Mouse (Mus musculus): ENCODE measurements around the gene Uck2. TPM values are rescaled to one million over a fixed set of nuclear protein-coding genes. Genes with fewer than 3 reads are reported as not detected.
A peak's percentile ranks its signal among the peaks of the same experiment; 100 is the strongest.

Uck2 gene
- polyA plus RNA-seq, 1 experiment, result 255 TPM

GRCm38 (mm10) chr1:167308261-167309054 is 23.3 kb upstream of the Uck2 start, which contains the start of gene Tmco1:
Gene Tmco1, plus strand, starts transcription at chr1:167308378.
- no peaks in the 10 kb centered on the region for H3K36me3 ChIP-seq (ENCODE audit: control insufficient read depth, insufficient read depth, low read length, poor library complexity, severe bottlenecking)
- H3K9me3 ChIP-seq (replicated peaks; ENCODE audit: control insufficient read depth, insufficient read depth, low read length, poor library complexity, severe bottlenecking), result no peaks in the 10 kb centered on the region
- H3K27ac ChIP-seq (ENCODE audit: insufficient read depth, low read length), result peak within 1 kb of the TSS; percentile 80
- H3K9ac ChIP-seq (ENCODE audit: low read depth, poor library complexity, severe bottlenecking), result peak within 1 kb of the TSS; percentile 96
- H3K4me1 ChIP-seq (ENCODE audit: control insufficient read depth, insufficient read depth, low read length), result peaks cover 2% of the 10 kb centered on the region
- TF ChIP-seq POLR2A (IDR thresholded peaks at IDR 0.05; ENCODE audit: insufficient read depth, low read length) (peak; percentile 93), CTCF (IDR thresholded peaks at IDR 0.05; ENCODE audit: low read depth, low read length) (no peak), EP300 (IDR thresholded peaks at IDR 0.05; ENCODE audit: insufficient read depth, low read depth, low read length) (peak; percentile 47; the same call in 1 of the 2 replicates)
- no peaks in the 10 kb centered on the region for H3K27me3 ChIP-seq (ENCODE audit: control insufficient read depth, insufficient read depth, low read length, poor library complexity, severe bottlenecking)
- H3K4me3 ChIP-seq (ENCODE audit: low read depth, low read length), result peak within 1 kb of the TSS; percentile 84

DNA sequence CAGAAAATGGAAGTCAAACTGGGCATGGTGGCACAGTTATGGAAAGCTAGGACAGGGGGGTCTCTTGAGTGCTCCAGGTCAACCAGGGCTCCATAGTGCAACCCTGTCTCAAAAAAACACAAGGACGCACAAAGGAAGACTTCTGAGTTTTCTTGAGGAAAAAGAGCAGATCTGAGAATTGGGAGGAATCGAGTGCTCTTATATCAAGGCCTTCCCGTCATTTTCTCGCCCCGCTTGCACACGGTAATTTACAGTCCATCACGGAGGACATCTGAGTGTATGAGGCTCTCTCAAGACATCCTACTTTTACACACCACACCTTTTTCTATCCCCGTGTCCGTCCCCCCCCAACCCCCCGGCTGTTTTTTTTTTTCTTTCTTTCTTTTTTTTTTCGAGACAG is 22.6 kb upstream of the Uck2 start:
- H3K27me3 ChIP-seq (ENCODE audit: control insufficient read depth, insufficient read depth, low read length, poor library complexity, severe bottlenecking), result no peaks in the 10 kb centered on the region
- no peaks in the 10 kb centered on the region for H3K36me3 ChIP-seq (ENCODE audit: control insufficient read depth, insufficient read depth, low read length, poor library complexity, severe bottlenecking)
- no peaks in the 10 kb centered on the region for H3K9me3 ChIP-seq (replicated peaks; ENCODE audit: control insufficient read depth, insufficient read depth, low read length, poor library complexity, severe bottlenecking)
- H3K27ac ChIP-seq (ENCODE audit: insufficient read depth, low read length), result peak overlapping the region; percentile 80
- peak overlapping the region; percentile 96 for H3K9ac ChIP-seq (ENCODE audit: low read depth, poor library complexity, severe bottlenecking)
- H3K4me3 ChIP-seq (ENCODE audit: low read depth, low read length), result peak overlapping the region; percentile 79
- TF ChIP-seq CTCF (IDR thresholded peaks at IDR 0.05; ENCODE audit: low read depth, low read length) (no peak), EP300 (IDR thresholded peaks at IDR 0.05; ENCODE audit: insufficient read depth, low read depth, low read length) (no peak), POLR2A (IDR thresholded peaks at IDR 0.05; ENCODE audit: insufficient read depth, low read length) (no peak)
- H3K4me1 ChIP-seq (ENCODE audit: control insufficient read depth, insufficient read depth, low read length), result peaks cover 2% of the 10 kb centered on the region

DNA sequence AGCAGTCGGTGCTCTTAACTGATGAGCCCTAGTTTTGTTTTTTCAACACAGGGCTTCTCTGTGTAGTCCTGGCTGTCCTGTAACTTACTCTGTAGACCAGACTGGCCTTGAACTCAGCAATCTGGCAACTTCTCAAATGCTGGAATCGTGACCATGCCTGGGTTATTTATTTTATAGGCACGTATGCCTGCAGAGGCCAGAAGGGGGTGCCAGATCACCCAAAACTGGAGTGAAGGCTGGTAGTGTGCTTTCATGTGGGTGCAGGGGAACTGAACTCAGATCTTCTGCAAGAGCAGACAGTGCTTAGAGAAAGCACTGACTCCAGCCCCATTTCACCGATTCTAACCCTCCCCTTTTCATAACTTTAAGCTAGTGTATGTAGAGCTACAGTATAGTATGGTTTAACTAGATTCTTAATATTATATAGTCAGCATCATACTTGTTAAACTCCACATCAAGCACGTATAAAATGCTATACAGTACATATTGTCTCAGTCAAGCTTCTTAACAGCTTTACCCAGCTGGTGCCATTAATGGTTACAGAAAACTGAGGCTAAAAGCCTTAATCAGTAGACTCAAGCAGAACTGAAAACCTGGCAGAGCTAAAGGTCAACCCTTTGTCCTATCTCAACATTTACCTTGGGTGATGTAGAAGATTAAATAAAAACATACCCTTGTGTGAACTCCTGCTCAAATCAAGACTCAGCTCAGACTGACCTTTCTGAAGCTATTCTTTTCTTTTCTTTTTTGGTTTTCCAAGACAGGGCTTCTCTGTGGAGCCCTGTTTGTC is 21.5 kb upstream of the Uck2 start:
- no peaks in the 10 kb centered on the region for H3K9me3 ChIP-seq (replicated peaks; ENCODE audit: control insufficient read depth, insufficient read depth, low read length, poor library complexity, severe bottlenecking)
- H3K4me3 ChIP-seq (ENCODE audit: low read depth, low read length), result no peak overlapping the region
- H3K27ac ChIP-seq (ENCODE audit: insufficient read depth, low read length), result no peak overlapping the region
- no peaks in the 10 kb centered on the region for H3K27me3 ChIP-seq (ENCODE audit: control insufficient read depth, insufficient read depth, low read length, poor library complexity, severe bottlenecking)
- H3K9ac ChIP-seq (ENCODE audit: low read depth, poor library complexity, severe bottlenecking), result peak overlapping the region; percentile 96
- peaks cover 2% of the 10 kb centered on the region for H3K4me1 ChIP-seq (ENCODE audit: control insufficient read depth, insufficient read depth, low read length)
- no peak for TF ChIP-seq EP300 (IDR thresholded peaks at IDR 0.05; ENCODE audit: insufficient read depth, low read depth, low read length)
- peak; percentile 66 for TF ChIP-seq CTCF (IDR thresholded peaks at IDR 0.05; ENCODE audit: low read depth, low read length)
- TF ChIP-seq POLR2A (IDR thresholded peaks at IDR 0.05; ENCODE audit: insufficient read depth, low read length), result no peak
- no peaks in the 10 kb centered on the region for H3K36me3 ChIP-seq (ENCODE audit: control insufficient read depth, insufficient read depth, low read length, poor library complexity, severe bottlenecking)

- no peaks in the 10 kb centered on the region for H3K36me3 ChIP-seq (ENCODE audit: control insufficient read depth, insufficient read depth, low read length, poor library complexity, severe bottlenecking)
- peaks cover 2% of the 10 kb centered on the region for H3K4me1 ChIP-seq (ENCODE audit: control insufficient read depth, insufficient read depth, low read length)
- no peak for TF ChIP-seq EP300 (IDR thresholded peaks at IDR 0.05; ENCODE audit: insufficient read depth, low read depth, low read length)
- no peak for TF ChIP-seq CTCF (IDR thresholded peaks at IDR 0.05; ENCODE audit: low read depth, low read length)
- no peak for TF ChIP-seq POLR2A (IDR thresholded peaks at IDR 0.05; ENCODE audit: insufficient read depth, low read length)
- no peak overlapping the region for H3K4me3 ChIP-seq (ENCODE audit: low read depth, low read length)
- H3K27ac ChIP-seq (ENCODE audit: insufficient read depth, low read length), result no peak overlapping the region
- no peaks in the 10 kb centered on the region for H3K9me3 ChIP-seq (replicated peaks; ENCODE audit: control insufficient read depth, insufficient read depth, low read length, poor library complexity, severe bottlenecking)
- H3K27me3 ChIP-seq (ENCODE audit: control insufficient read depth, insufficient read depth, low read length, poor library complexity, severe bottlenecking), result no peaks in the 10 kb centered on the region
- no peak overlapping the region for H3K9ac ChIP-seq (ENCODE audit: low read depth, poor library complexity, severe bottlenecking)
Observed at GRCm38 (mm10) chr1:167305501-167306137, 20.5 kb upstream of the Uck2 start.

DNA sequence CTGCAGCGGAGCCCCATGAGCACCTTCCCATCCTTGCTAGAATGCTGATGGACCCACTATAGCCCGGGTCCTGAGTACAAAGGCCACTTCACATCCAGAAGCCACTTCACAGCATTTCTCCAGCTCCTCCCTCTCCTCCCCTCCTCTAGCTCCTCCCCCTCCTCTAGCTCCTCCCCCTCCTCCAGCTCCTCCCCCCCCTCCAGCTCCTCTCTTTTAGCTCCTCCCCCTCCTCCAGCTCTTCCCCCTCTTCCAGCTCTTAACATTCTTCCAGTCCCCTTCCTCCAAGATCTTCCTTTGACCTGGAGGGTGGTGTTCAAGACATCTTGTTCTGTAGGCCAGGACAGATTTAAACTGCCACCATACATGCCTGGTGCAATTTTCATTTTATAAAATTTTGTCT is 15.0 kb upstream of the Uck2 start:
- H3K4me3 ChIP-seq (ENCODE audit: low read depth, low read length), result no peak overlapping the region
- H3K9ac ChIP-seq (ENCODE audit: low read depth, poor library complexity, severe bottlenecking), result no peak overlapping the region
- H3K9me3 ChIP-seq (replicated peaks; ENCODE audit: control insufficient read depth, insufficient read depth, low read length, poor library complexity, severe bottlenecking), result no peaks in the 10 kb centered on the region
- H3K27me3 ChIP-seq (ENCODE audit: control insufficient read depth, insufficient read depth, low read length, poor library complexity, severe bottlenecking), result no peaks in the 10 kb centered on the region
- peak overlapping the region; percentile 51; the same call in 1 of the 2 replicates for H3K27ac ChIP-seq (ENCODE audit: insufficient read depth, low read length)
- TF ChIP-seq CTCF (IDR thresholded peaks at IDR 0.05; ENCODE audit: low read depth, low read length) (no peak), EP300 (IDR thresholded peaks at IDR 0.05; ENCODE audit: insufficient read depth, low read depth, low read length) (no peak), POLR2A (IDR thresholded peaks at IDR 0.05; ENCODE audit: insufficient read depth, low read length) (no peak)
- H3K4me1 ChIP-seq (ENCODE audit: control insufficient read depth, insufficient read depth, low read length), result peaks cover 5% of the 10 kb centered on the region
- no peaks in the 10 kb centered on the region for H3K36me3 ChIP-seq (ENCODE audit: control insufficient read depth, insufficient read depth, low read length, poor library complexity, severe bottlenecking)
